Mouse (Mus musculus): ENCODE measurements around the gene Lhx5. TPM values are rescaled to one million over a fixed set of nuclear protein-coding genes. Genes with fewer than 3 reads are reported as not detected.

Gene Lhx5
- total and polyA plus RNA-seq, 3 experiments: not detected

- no peaks in the 10 kb centered on the region for H3K36me3 ChIP-seq (ENCODE audit: control insufficient read depth, insufficient read depth, low read length)
- H3K27ac ChIP-seq: no peak overlapping the region
- TF ChIP-seq POLR2A (IDR thresholded peaks at IDR 0.05; ENCODE audit: insufficient read depth, low read depth, low read length) (no peak), CTCF (IDR thresholded peaks at IDR 0.05) (no peak), EP300 (IDR thresholded peaks at IDR 0.05; ENCODE audit: insufficient read depth, low read depth, low read length) (no peak)
- DNase-seq: no peak
- H3K79me2 ChIP-seq (replicated peaks; ENCODE audit: control insufficient read depth, insufficient read depth, low read length): no peaks in the 10 kb centered on the region
- H3K9ac ChIP-seq (ENCODE audit: low read depth, low read length): no peak overlapping the region
- no peak overlapping the region for H3K4me3 ChIP-seq
- no peaks in the 10 kb centered on the region for H3K4me1 ChIP-seq (ENCODE audit: control insufficient read depth, insufficient read depth, low read length)
- peaks cover 19% of the 10 kb centered on the region for H3K27me3 ChIP-seq (ENCODE audit: control insufficient read depth, insufficient read depth, low read length)
- intact Hi-C loops (cut with DNase I): no loop called here
- WGBS: 3% methylated on average over 21 of the region's 21 CpGs
Measured at GRCm38 (mm10) chr5:120428189-120428838, 3.2 kb upstream of the Lhx5 start.

GRCm38 (mm10) chr5:120428990-120429389, 2.5 kb upstream of the Lhx5 start:
- Histone ChIP-seq H3K4me1 (ENCODE audit: control insufficient read depth, insufficient read depth, low read length) (no peaks in the 10 kb centered on the region), H3K4me3 (no peak overlapping the region), H3K79me2 (replicated peaks; ENCODE audit: control insufficient read depth, insufficient read depth, low read length) (no peaks in the 10 kb centered on the region), H3K27me3 (ENCODE audit: control insufficient read depth, insufficient read depth, low read length) (peaks cover 19% of the 10 kb centered on the region), H3K36me3 (ENCODE audit: control insufficient read depth, insufficient read depth, low read length) (no peaks in the 10 kb centered on the region), H3K27ac (no peak overlapping the region), H3K9ac (ENCODE audit: low read depth, low read length) (no peak overlapping the region)
- no peak for DNase-seq
- TF ChIP-seq EP300 (IDR thresholded peaks at IDR 0.05; ENCODE audit: insufficient read depth, low read depth, low read length) (no peak), CTCF (IDR thresholded peaks at IDR 0.05) (no peak), POLR2A (IDR thresholded peaks at IDR 0.05; ENCODE audit: insufficient read depth, low read depth, low read length) (no peak)
- WGBS: 6% methylated on average over 5 of the region's 6 CpGs
- intact Hi-C loops (cut with DNase I): no loop called here

- TF ChIP-seq POLR2A (IDR thresholded peaks at IDR 0.05; ENCODE audit: insufficient read depth, low read depth, low read length) (no peak), EP300 (IDR thresholded peaks at IDR 0.05; ENCODE audit: insufficient read depth, low read depth, low read length) (no peak), CTCF (IDR thresholded peaks at IDR 0.05) (no peak)
- Histone ChIP-seq H3K9ac (ENCODE audit: low read depth, low read length) (no peak overlapping the region), H3K36me3 (ENCODE audit: control insufficient read depth, insufficient read depth, low read length) (no peaks in the 10 kb centered on the region), H3K4me3 (no peak overlapping the region), H3K27ac (no peak overlapping the region), H3K79me2 (replicated peaks; ENCODE audit: control insufficient read depth, insufficient read depth, low read length) (no peaks in the 10 kb centered on the region), H3K4me1 (ENCODE audit: control insufficient read depth, insufficient read depth, low read length) (no peaks in the 10 kb centered on the region), H3K27me3 (ENCODE audit: control insufficient read depth, insufficient read depth, low read length) (peaks cover 23% of the 10 kb centered on the region)
- intact Hi-C loops (cut with DNase I): no loop called here
- 9% methylated on average over 6 of the region's 6 CpGs for WGBS
- no peak for DNase-seq
Measured at GRCm38 (mm10) chr5:120429692-120430091, 1.8 kb upstream of the Lhx5 start.

- intact Hi-C loops (cut with DNase I): no loop called here
- Histone ChIP-seq H3K9ac (ENCODE audit: low read depth, low read length) (no peak overlapping the region), H3K36me3 (ENCODE audit: control insufficient read depth, insufficient read depth, low read length) (no peaks in the 10 kb centered on the region), H3K4me1 (ENCODE audit: control insufficient read depth, insufficient read depth, low read length) (no peaks in the 10 kb centered on the region), H3K27ac (no peak overlapping the region), H3K27me3 (ENCODE audit: control insufficient read depth, insufficient read depth, low read length) (peaks cover 27% of the 10 kb centered on the region), H3K4me3 (no peak overlapping the region), H3K79me2 (replicated peaks; ENCODE audit: control insufficient read depth, insufficient read depth, low read length) (no peaks in the 10 kb centered on the region)
- 2% methylated on average over 30 of the region's 30 CpGs for WGBS
- TF ChIP-seq CTCF (IDR thresholded peaks at IDR 0.05): no peak
- no peak for TF ChIP-seq POLR2A (IDR thresholded peaks at IDR 0.05; ENCODE audit: insufficient read depth, low read depth, low read length)
- DNase-seq: no peak
Measured at GRCm38 (mm10) chr5:120431001-120431583, 407 bp upstream of the Lhx5 start.

- no peak overlapping the region for H3K4me3 ChIP-seq
- peaks cover 31% of the 10 kb centered on the region for H3K27me3 ChIP-seq (ENCODE audit: control insufficient read depth, insufficient read depth, low read length)
- no peaks in the 10 kb centered on the region for H3K4me1 ChIP-seq (ENCODE audit: control insufficient read depth, insufficient read depth, low read length)
- H3K36me3 ChIP-seq (ENCODE audit: control insufficient read depth, insufficient read depth, low read length): no peaks in the 10 kb centered on the region
- no peak overlapping the region for H3K9ac ChIP-seq (ENCODE audit: low read depth, low read length)
- DNase-seq: no peak
- H3K79me2 ChIP-seq (replicated peaks; ENCODE audit: control insufficient read depth, insufficient read depth, low read length): no peaks in the 10 kb centered on the region
- TF ChIP-seq POLR2A (IDR thresholded peaks at IDR 0.05; ENCODE audit: insufficient read depth, low read depth, low read length) (no peak), CTCF (IDR thresholded peaks at IDR 0.05) (no peak), EP300 (IDR thresholded peaks at IDR 0.05; ENCODE audit: insufficient read depth, low read depth, low read length) (no peak)
- H3K27ac ChIP-seq: no peak overlapping the region
- intact Hi-C loops (cut with DNase I): no loop called here
- 2% methylated on average over 9 of the region's 9 CpGs for WGBS
Measured at GRCm38 (mm10) chr5:120432486-120433015, 1.1 kb downstream of the Lhx5 start.

- DNase-seq: no peak
- 3% methylated on average over 13 of the region's 13 CpGs for WGBS
- Histone ChIP-seq H3K4me1 (ENCODE audit: control insufficient read depth, insufficient read depth, low read length) (no peaks in the 10 kb centered on the region), H3K36me3 (ENCODE audit: control insufficient read depth, insufficient read depth, low read length) (no peaks in the 10 kb centered on the region), H3K79me2 (replicated peaks; ENCODE audit: control insufficient read depth, insufficient read depth, low read length) (no peaks in the 10 kb centered on the region), H3K27ac (no peak overlapping the region), H3K4me3 (no peak overlapping the region), H3K27me3 (ENCODE audit: control insufficient read depth, insufficient read depth, low read length) (peaks cover 33% of the 10 kb centered on the region), H3K9ac (ENCODE audit: low read depth, low read length) (no peak overlapping the region)
- intact Hi-C loops (cut with DNase I): no loop called here
- no peak for TF ChIP-seq EP300 (IDR thresholded peaks at IDR 0.05; ENCODE audit: insufficient read depth, low read depth, low read length)
- no peak for TF ChIP-seq CTCF (IDR thresholded peaks at IDR 0.05)
- TF ChIP-seq POLR2A (IDR thresholded peaks at IDR 0.05; ENCODE audit: insufficient read depth, low read depth, low read length): no peak
Measured at GRCm38 (mm10) chr5:120433135-120433760, 1.7 kb downstream of the Lhx5 start.

Data from heart, adult 2 months (tissue).